Mouse (Mus musculus) neutrophil, adult 5-6 weeks (primary cell): Measurements from ENCODE around the gene Mapk7. TPM values are rescaled to one million over a fixed set of nuclear protein-coding genes. Genes with fewer than 3 reads are reported as not detected.
A peak's percentile ranks its signal among the peaks of the same experiment; 100 is the strongest.

Experiments used
- ATAC-seq: fragments of 151-379, 151-347 bp; 2 replicates; pipeline ENCODE4 v1.8.0; 2017; ENCODE audit warnings: mild to moderate bottlenecking, moderate TSS enrichment; ENCODE audit not compliant: insufficient number of reproducible peaks, poor library complexity, low FRiP score, severe bottlenecking; ENCODE audit errors: extremely low read depth
- total RNA-seq: library from RNA; stranded (forward); fragments of 200-1000 nt; gene quantifications from 2 replicates; pipeline ENCODE4 v1.2.3, GENCODE M21; 2017

Mapk7 gene
- total RNA-seq, 1 experiment from 2014 or later, result 15.2 TPM

DNA sequence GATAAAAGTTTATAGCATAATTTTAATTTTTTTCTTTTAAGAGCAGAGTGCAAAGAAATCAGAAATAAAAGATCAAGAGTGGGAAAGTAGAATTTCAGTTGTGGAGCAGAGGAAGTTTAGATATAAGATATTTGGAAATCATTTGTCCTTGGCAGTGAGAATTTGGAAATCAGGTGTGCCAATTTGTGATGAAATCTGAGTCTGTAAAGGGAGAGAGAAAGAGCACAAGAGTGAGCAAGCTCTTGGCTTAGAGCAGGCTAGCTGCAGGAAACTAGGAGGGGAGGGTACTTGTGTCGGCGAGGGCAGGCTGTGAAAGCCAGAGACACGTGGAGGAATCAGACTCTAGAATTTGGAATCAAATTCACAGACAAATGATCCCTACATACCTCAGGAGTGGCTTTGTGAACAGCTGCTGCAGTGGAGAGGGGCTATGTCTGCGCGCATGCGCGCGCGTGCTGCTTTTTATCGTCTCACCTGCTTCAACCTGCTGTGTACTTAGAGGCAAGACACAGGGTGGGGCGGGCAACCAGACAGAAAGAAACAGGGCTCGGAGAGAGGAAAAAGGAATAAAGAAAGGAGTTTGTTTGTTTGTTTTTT is 17.3 kb downstream of the Mapk7 start:
- ATAC-seq, result no peak

GRCm38 (mm10) chr11:61473630-61474029 is 20.6 kb downstream of the Mapk7 start:
- ATAC-seq, result no peak

GRCm38 (mm10) chr11:61470880-61471279 is 23.3 kb downstream of the Mapk7 start:
- no peak for ATAC-seq

DNA sequence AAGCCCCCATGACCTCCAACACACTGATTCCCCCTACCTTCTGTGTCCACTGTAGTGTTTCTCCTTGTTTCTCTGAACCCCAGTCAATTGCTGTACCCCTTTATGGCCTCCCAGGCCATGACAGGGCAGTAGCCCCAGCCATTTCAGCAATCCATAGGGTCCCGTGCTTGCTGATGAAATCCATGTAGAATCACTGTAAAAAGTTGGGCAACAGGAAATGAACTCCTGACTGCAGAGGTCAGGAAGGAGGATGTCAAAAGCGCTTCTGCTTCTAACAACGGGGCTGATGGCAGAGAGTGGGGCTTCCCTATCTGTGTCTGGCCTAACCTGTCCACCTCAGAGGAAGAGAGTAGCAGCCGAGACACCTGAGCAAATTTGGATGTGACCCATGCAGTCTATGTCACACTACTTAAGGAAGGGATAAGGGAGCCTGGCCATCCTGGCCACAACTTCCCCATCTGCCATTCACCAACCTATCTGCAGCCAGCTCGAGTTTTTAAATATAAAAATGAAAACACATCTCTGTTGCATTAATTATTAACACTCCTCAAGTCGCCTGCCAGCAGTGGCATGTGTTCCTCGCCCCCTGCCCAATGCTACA is 24.8 kb downstream of the Mapk7 start:
- peak; percentile 37; the same call in 1 of the 2 replicates for ATAC-seq

- ATAC-seq, result no peak
Measured at GRCm38 (mm10) chr11:61468534-61468933, 25.7 kb downstream of the Mapk7 start.

- ATAC-seq, result no peak
Measured at GRCm38 (mm10) chr11:61465422-61465821, 28.8 kb downstream of the Mapk7 start.

DNA sequence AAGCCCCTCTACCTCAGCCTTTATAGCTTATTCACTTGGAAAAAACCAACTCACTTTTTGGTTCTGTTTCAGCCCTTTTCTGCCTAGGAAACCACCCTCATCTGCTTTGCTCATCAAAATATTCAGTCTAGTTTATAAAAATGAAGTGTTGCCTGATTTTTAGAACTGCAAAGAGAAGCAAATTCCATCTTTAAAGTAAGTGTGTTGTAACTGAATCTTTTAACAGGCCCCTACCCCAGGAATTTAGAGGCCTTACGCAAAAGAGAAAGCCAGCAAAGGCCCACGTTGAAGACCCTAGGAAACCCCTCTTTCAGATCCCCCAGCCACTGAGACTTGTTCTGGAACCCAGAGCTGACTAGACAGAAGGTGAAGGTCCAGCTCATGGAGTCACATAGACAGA is 30.1 kb downstream of the Mapk7 start:
- no peak for ATAC-seq

DNA sequence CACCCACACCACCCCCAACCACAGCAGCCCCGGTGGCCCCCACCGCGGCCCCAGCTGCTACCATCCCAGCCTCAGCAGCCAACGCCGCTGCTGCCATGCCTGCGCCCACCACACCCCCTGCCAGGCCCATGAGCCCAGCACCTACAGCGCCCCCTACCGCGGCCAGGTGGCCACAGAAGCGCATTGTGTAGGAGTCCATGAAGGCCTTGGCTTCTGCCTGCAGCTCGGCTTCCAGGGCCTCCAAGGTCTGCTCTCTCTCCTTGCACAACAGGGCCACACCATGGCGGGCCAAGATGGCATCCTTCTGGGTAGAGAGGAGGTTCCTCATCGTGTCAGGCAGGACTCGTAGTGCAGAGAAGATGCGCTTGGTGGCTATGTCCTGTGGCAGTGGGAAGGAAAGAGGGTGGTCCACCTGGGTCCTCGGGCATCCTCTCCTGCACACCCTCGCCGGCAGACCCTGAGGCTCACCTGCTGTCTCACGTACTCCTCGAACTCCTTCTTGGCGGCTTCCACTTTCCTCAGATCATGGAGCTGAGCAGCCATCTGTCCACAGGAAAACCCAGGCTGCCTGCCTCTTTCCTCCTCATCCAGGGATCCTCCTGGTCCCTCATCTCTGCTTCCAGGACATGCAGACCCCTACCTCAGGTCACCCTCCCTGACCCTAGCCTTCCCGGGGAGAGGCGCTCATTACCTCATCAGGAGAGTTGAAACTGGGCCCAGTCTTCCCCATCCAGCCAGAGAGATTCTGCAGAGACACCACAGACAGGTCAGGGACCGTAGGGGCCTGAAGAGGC is 44.5 kb downstream of the Mapk7 start:
- ATAC-seq, result no peak

GRCm38 (mm10) chr11:61448599-61449225 is 45.5 kb downstream of the Mapk7 start:
- no peak for ATAC-seq

DNA sequence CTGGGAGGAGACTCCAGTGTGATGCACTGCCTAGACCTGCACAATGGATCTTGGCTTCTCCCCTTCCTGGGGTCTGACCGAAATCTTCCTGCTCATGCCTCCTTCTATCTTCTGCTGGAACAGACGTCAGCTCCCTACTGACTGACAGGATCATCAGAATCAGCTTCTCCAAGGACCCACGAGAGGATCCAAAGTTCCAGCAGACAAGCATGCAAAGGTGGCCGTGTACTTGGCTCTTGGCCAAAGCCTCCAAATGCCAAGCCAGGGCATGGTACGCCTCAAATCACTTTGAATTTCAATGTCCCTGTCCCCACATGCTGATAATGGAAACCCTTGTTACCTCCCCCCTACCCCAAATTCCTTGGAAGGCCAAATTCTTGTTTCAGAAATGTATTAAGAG is 46.2 kb downstream of the Mapk7 start:
- ATAC-seq, result no peak

GRCm38 (mm10) chr11:61447296-61447695 is 46.9 kb downstream of the Mapk7 start:
- no peak for ATAC-seq

GRCm38 (mm10) chr11:61443807-61444206 is 50.4 kb downstream of the Mapk7 start:
- no peak for ATAC-seq

- no peak for ATAC-seq
Measured at GRCm38 (mm10) chr11:61441670-61442069, 52.5 kb downstream of the Mapk7 start.

GRCm38 (mm10) chr11:61440416-61440815 is 53.8 kb downstream of the Mapk7 start:
- ATAC-seq, result no peak

GRCm38 (mm10) chr11:61439170-61439569 is 55.0 kb downstream of the Mapk7 start:
- ATAC-seq, result no peak

Other genes with a start within 250 kb of the Mapk7 start
- gene Aldh3a2, start 226.9 kb downstream of the Mapk7 start, total RNA-seq, result 58.1 and 65.1 TPM in 2 replicates
- gene Slc47a2, start 151.5 kb downstream of the Mapk7 start, total RNA-seq, result not detected in 2 replicates
- gene Slc47a1, start 116.1 kb downstream of the Mapk7 start, total RNA-seq, result not detected in 2 replicates
- gene Rnf112, start 40.3 kb downstream of the Mapk7 start, total RNA-seq, result not detected in 2 replicates
- not detected in 2 replicates for gene Mfap4, start 9.0 kb downstream of the Mapk7 start, total RNA-seq
- 1.2 TPM in 1 of 2 replicates, not detected in the other for gene B9d1, start 10.7 kb upstream of the Mapk7 start, total RNA-seq
- 0.61 and 0.70 TPM in 2 replicates for gene Epn2, start 85.3 kb upstream of the Mapk7 start, total RNA-seq
- 85.2 and 100 TPM in 2 replicates for gene Grap, start 158.9 kb upstream of the Mapk7 start, total RNA-seq
- 1.1 and 1.7 TPM in 2 replicates for gene Fam83g, start 189.7 kb upstream of the Mapk7 start, total RNA-seq
- not detected in 2 replicates for gene Slc5a10, start 226.4 kb upstream of the Mapk7 start, total RNA-seq